Mouse (Mus musculus) heart, embryonic 16.5 days (tissue): ENCODE data around the gene Reep3. TPM values are rescaled to one million over a fixed set of nuclear protein-coding genes. Genes with fewer than 3 reads are reported as not detected.
A peak's percentile ranks its signal among the peaks of the same experiment; 100 is the strongest.
"Not testable (repeated sequence)": the region's sequence is repeated elsewhere in the genome, so short reads cannot be mapped to it uniquely, and the experiment has no call there.

Experiments
- ATAC-seq: fragments of 200-750 bp; cut with Nextera tagmentation; replicated peaks from 2 replicates; pipeline ENCODE4 v1.8.0; 2017; ENCODE audit warnings: moderate number of reproducible peaks; ENCODE audit not compliant: insufficient read depth, low FRiP score; ENCODE audit errors: extremely low read depth
- H3K27ac ChIP-seq: fragments of 300-500 bp; sonication (generic); 2 replicates; pipeline ENCODE4 v1.5.1; 2014; ENCODE audit warnings: mild to moderate bottlenecking, low read length, control low read depth, moderate library complexity
- H3K27me3 ChIP-seq: fragments of 300-500 bp; sonication (generic); 2 replicates; pipeline ENCODE4 v1.6.1; 2014; ENCODE audit warnings: low read length, mixed read lengths; ENCODE audit not compliant: control insufficient read depth, insufficient read depth
- H3K36me3 ChIP-seq: fragments of 300-500 bp; sonication (generic); 2 replicates; pipeline ENCODE4 v1.6.1; 2014; ENCODE audit not compliant: control insufficient read depth, insufficient read depth
- H3K4me1 ChIP-seq: fragments of 300-500 bp; sonication (generic); 2 replicates; pipeline ENCODE4 v1.6.1; 2014; ENCODE audit warnings: low read length, mixed read lengths; ENCODE audit not compliant: control insufficient read depth, insufficient read depth
- H3K4me2 ChIP-seq: fragments of 300-500 bp; sonication (generic); 2 replicates; pipeline ENCODE4 v1.6.1; 2014; ENCODE audit warnings: low read depth, mild to moderate bottlenecking, control low read depth, low read length
- H3K4me3 ChIP-seq: fragments of 300-500 bp; sonication (generic); 2 replicates; pipeline ENCODE4 v1.5.1; 2014; ENCODE audit warnings: mild to moderate bottlenecking, control low read depth, low read length
- H3K9ac ChIP-seq: fragments of 300-500 bp; sonication (generic); 2 replicates; pipeline ENCODE4 v1.6.1; 2014; ENCODE audit warnings: low read length, control low read depth
- H3K9me3 ChIP-seq: fragments of 300-500 bp; sonication (generic); replicated peaks from 2 replicates; pipeline ENCODE4 v1.6.1; 2016; ENCODE audit warnings: low read length; ENCODE audit not compliant: control insufficient read depth
- WGBS: fragments of 180-500 bp; shearing (Covaris S2); extraction: QIAGEN DNeasy Blood & Tissue Kit; methylation state at CpG from one replicate; pipeline ENCODE4 v1.1.7; 2014; 5-methylcytosine and 5-hydroxymethylcytosine counted together
- polyA plus RNA-seq: library from polyadenylated mRNA; unstranded; fragments of >200 nt; fragmentation: Nextera tagmentation; extraction: Ambion mirVana; gene quantifications from 2 replicates; pipeline ENCODE4 v1.2.1, GENCODE M21; 2015

Gene Reep3
- polyA plus RNA-seq, 1 experiment from 2014 or later = 29.7 TPM

DNA sequence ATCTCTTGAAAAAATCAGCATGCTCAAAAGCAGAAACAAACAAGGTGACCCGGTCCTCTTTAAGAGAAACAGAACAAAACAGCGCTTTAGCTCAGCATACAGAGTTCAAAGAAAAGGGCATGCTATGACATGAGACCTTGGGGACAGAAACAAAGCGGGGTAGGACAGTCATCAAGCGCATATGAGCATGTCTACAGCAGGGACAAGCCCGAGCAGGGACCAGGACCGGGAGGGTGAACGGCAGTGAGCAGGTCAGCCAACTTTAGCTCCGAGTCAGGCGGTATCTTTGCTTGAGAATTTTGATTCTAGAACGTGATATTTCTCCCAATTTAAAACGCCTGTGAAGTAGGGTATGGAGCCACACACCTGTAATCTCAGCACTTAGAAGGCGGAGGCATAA lies 86.2 kb downstream of the Reep3 start:
- Histone ChIP-seq H3K4me1 (no peaks in the 10 kb centered on the region), H3K4me3 (no peak overlapping the region), H3K9me3 (no peaks in the 10 kb centered on the region), H3K4me2 (no peak overlapping the region), H3K27ac (no peak overlapping the region), H3K27me3 (no peaks in the 10 kb centered on the region), H3K9ac (no peak overlapping the region), H3K36me3 (peaks cover 13% of the 10 kb centered on the region)
- 89% methylated on average over 12 of the region's 12 CpGs for WGBS
- ATAC-seq = no peak

DNA sequence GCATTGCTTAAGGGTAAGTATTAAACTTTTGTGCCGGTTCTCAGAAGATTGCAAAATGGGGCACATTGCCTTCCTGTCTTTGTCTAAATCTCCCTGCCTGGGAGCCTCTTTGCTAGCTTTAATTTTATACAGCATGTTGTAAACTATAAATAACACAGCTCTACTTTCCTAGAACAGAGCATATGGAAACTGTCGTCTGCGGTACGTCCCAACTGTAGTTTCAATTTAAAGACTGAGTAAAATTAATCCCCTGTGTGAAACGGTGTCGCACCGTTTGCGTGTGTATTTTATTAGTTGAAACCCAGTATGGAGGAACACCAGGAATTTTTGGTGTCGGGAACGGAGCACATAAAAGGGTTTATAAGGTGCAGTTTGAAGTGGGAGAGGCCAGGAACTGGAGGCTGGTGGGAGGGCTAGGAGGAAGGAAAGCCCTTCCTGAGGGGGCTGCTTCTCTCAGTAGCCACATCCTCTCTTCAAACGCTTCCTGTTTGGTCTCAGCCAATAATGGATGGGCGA lies 92.2 kb downstream of the Reep3 start:
- Histone ChIP-seq H3K27me3 (no peaks in the 10 kb centered on the region), H3K4me2 (peak overlapping the region; percentile 77), H3K36me3 (0 out of 2 replicates have a peak, but pooled peaks cover 2% of the 10 kb centered on the region), H3K9ac (peak overlapping the region; percentile 71), H3K4me1 (peaks cover 24% of the 10 kb centered on the region), H3K4me3 (peak overlapping the region; percentile 47), H3K27ac (peak overlapping the region; percentile 99), H3K9me3 (peaks cover 4% of the 10 kb centered on the region; the same call in 1 of the 2 replicates)
- WGBS = 5% methylated on average over 12 of the region's 12 CpGs
- ATAC-seq = no peak

DNA sequence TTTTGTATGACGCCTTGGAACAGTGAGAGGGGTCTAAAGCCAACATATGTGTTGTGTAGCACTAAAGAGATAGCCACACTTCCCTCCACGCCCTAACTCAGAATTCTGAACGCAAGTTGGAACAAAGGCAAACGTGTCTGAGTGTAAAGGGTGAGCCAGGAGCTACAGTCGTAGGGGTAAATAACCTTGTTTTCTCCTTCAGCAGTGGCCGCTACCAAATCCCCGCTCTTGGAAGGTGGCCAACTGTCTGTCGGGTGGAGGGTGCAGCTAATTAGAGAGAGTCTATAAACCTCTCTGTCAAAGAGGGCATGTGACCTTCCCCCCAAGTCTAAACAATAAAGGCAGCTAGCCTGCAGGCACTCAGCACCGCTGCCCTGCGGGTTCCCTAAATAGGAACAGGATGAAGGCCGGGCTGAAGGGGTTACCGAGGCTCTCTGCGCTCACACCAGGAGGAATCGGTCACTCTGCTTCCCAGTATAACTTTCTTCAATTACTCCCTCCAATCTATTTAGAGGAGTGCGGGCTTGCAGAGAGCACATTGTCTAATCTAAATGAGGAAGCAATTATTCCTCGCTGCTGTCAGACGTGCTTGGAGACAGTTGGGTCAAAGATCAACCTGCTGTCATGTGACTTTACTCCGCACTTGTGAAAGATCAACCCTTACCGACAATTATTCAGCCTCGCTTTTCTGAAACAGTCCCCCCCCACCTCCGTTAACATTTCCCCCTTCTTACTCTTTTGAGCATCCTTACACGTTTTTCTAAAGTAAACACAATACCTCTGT lies 92.8 kb downstream of the Reep3 start:
- H3K27ac ChIP-seq = peak overlapping the region; percentile 99
- peak; percentile 79 for ATAC-seq
- under 1% methylated on average over 22 of the region's 22 CpGs for WGBS
- no peaks in the 10 kb centered on the region for H3K27me3 ChIP-seq
- peaks cover 4% of the 10 kb centered on the region; the same call in 1 of the 2 replicates for H3K9me3 ChIP-seq
- H3K36me3 ChIP-seq = 0 out of 2 replicates have a peak, but pooled peaks cover 2% of the 10 kb centered on the region
- H3K4me1 ChIP-seq = peaks cover 24% of the 10 kb centered on the region
- peak overlapping the region; percentile 71 for H3K9ac ChIP-seq
- peak overlapping the region; percentile 47 for H3K4me3 ChIP-seq
- H3K4me2 ChIP-seq = peak overlapping the region; percentile 77

DNA sequence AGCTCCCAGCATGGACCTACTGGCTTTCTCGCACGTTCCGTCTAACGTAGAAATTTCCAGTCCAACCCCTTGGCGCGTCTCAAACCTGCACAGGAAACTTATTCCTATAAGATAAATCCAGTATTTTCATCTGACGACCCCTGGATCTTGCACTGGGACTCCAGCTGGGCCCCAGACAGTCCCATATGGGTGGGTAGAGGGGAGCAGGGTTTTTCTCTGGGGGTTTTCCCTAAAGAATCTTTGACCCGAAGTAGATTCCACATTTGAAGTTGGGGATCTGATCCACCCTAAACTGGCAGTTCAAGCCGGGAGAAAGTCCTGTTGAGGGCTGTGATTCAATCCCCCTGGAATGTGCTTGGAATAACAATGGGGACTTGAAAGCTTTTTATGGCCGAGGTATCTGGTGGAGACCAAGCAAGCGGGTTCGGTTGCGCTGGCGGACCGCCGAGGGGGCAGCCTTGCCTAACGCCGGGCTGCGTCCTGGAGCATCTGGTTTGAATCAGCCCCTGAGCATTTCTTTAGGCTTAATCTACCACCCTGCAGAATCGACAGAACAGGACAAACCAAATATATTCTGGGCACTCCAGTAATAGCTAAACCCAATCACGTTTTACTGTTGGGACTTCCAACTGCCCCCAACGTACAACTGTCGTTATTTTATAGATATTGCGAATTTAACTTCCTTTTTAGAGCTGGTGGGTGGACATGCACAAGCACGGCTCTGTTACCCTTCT lies 93.6 kb downstream of the Reep3 start:
- Histone ChIP-seq H3K27ac (peak overlapping the region; percentile 99), H3K36me3 (no peaks in the 10 kb centered on the region), H3K9me3 (peaks cover 4% of the 10 kb centered on the region; the same call in 1 of the 2 replicates), H3K4me1 (peaks cover 24% of the 10 kb centered on the region), H3K4me3 (peak overlapping the region; percentile 47), H3K9ac (peak overlapping the region; percentile 71), H3K27me3 (no peaks in the 10 kb centered on the region), H3K4me2 (peak overlapping the region; percentile 77)
- WGBS = under 1% methylated on average over 25 of the region's 25 CpGs
- peak; percentile 70 for ATAC-seq

GRCm38 (mm10) chr10:67002207-67003008 lies 94.3 kb downstream of the Reep3 start:
- peak; percentile 64 for ATAC-seq
- Histone ChIP-seq H3K4me3 (peak overlapping the region; percentile 47), H3K27me3 (no peaks in the 10 kb centered on the region), H3K4me1 (peaks cover 24% of the 10 kb centered on the region), H3K9me3 (peaks cover 4% of the 10 kb centered on the region; the same call in 1 of the 2 replicates), H3K9ac (peak overlapping the region; percentile 71), H3K4me2 (peak overlapping the region; percentile 77), H3K27ac (peak overlapping the region; percentile 99), H3K36me3 (no peaks in the 10 kb centered on the region)
- WGBS = 8% methylated on average over 30 of the region's 30 CpGs

DNA sequence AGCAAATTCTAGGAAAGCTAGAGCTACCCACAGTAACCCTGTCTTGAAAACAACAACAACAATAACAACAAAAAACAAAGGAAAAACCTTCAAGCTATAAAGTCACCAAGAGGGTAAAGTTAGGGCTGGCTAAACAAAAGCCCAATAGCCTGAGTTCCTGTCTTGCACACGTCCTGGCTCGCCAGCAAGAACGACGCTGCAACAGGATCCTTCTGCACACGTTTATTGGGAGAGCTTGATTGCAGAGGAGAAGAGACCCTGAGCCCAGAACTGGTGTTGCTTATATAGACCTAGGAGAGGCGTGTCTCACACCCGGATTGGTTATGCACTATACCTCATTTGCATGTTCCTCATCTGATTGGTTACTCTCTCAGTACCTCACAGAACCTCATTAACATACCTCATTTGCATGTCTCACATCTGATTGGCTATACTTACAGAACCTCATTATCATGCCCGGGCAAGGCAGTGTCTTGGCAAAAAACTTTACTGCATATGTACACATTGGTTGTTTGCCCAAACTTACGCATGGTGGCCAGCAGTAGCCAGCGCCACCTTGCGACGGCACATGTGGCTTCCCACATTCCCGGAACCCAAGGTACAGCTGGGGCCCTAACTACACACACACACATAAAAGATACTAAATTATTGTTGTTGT lies 95.7 kb downstream of the Reep3 start:
- not testable (repeated sequence) for H3K9ac ChIP-seq, H3K4me2 ChIP-seq, H3K27me3 ChIP-seq, ATAC-seq, H3K9me3 ChIP-seq, H3K36me3 ChIP-seq, H3K4me3 ChIP-seq
- H3K4me1 ChIP-seq = peaks cover 24% of the 10 kb centered on the region
- peak overlapping the region; percentile 39 for H3K27ac ChIP-seq
- 92% methylated on average over 13 of the region's 13 CpGs for WGBS

- peak overlapping the region; percentile 33; the same call in 1 of the 2 replicates for H3K4me2 ChIP-seq
- 56% methylated on average over 5 of the region's 5 CpGs for WGBS
- ATAC-seq = no peak
Measured at GRCm38 (mm10) chr10:67000136-67000535, 96.6 kb downstream of the Reep3 start.

DNA sequence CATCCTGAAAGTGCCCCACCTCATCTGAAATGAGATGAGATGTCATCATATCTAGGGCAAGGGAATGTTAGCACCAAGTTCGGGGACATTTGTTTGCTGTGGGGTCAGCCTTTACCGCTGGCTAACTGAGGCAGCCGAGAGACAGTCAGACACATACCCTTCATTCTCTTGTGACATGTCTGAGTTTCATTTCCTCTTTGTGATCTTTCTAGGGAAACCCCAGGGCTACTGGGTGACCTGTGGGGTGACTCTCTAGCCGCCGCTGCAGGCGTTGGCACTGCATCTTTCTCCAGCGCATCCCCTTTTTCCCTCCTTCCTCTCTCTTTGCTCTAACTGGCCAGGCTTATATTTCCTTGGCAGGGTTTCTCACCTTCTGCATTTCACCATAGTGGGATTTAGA lies 98.0 kb downstream of the Reep3 start:
- no peak overlapping the region for H3K4me3 ChIP-seq
- H3K27me3 ChIP-seq = no peaks in the 10 kb centered on the region
- H3K4me1 ChIP-seq = peaks cover 33% of the 10 kb centered on the region
- 84% methylated on average over 7 of the region's 7 CpGs for WGBS
- ATAC-seq = no peak
- no peaks in the 10 kb centered on the region for H3K36me3 ChIP-seq
- H3K4me2 ChIP-seq = no peak overlapping the region
- no peak overlapping the region for H3K27ac ChIP-seq
- peaks cover 4% of the 10 kb centered on the region; the same call in 1 of the 2 replicates for H3K9me3 ChIP-seq
- no peak overlapping the region for H3K9ac ChIP-seq

More at GRCm38 (mm10) chr10:67000136-67000535, 96.6 kb downstream of the Reep3 start:
- peaks cover 30% of the 10 kb centered on the region for H3K4me1 ChIP-seq
- peaks cover 4% of the 10 kb centered on the region; the same call in 1 of the 2 replicates for H3K9me3 ChIP-seq
- H3K9ac ChIP-seq = peak overlapping the region; percentile 35; the same call in 1 of the 2 replicates
- peak overlapping the region; percentile 91 for H3K27ac ChIP-seq
- H3K4me3 ChIP-seq = no peak overlapping the region
- H3K36me3 ChIP-seq = no peaks in the 10 kb centered on the region
- no peaks in the 10 kb centered on the region for H3K27me3 ChIP-seq
